Mouse (Mus musculus) right cerebral cortex, postnatal 36 days (tissue): Measurements from ENCODE around the gene Rnasel.

Experiments
- DNase-seq, 2 experiments: peaks; one replicate each; pipeline ENCODE4 v3.0.0; 2022; ENCODE audit warnings: low spot score in 2 of 2, mixed read lengths in 1 of 2

Rnasel gene

GRCm38 (mm10) chr1:153749211-153749801 lies at the start of gene Rnasel:
Rnasel (plus strand) TSS chr1:153749426.
- DNase-seq, result no peak

GRCm38 (mm10) chr1:153700448-153701063 lies 48.7 kb upstream of the Rnasel start:
- DNase-seq, result no peak

- no peak for DNase-seq
Observed at GRCm38 (mm10) chr1:153701461-153701860, 47.8 kb upstream of the Rnasel start.

GRCm38 (mm10) chr1:153702166-153702852 lies 46.9 kb upstream of the Rnasel start:
- no peak for DNase-seq

- no peak for DNase-seq
Observed at GRCm38 (mm10) chr1:153702853-153703410, 46.3 kb upstream of the Rnasel start.

- peak; percentile 20 to 34 for DNase-seq
Observed at GRCm38 (mm10) chr1:153703445-153703991, 45.7 kb upstream of the Rnasel start.

GRCm38 (mm10) chr1:153704174-153704573 lies 45.1 kb upstream of the Rnasel start:
- DNase-seq, result no peak

GRCm38 (mm10) chr1:153704996-153705395 lies 44.2 kb upstream of the Rnasel start:
- DNase-seq, result no peak

GRCm38 (mm10) chr1:153708626-153709025 lies 40.6 kb upstream of the Rnasel start:
- DNase-seq, result no peak

- no peak for DNase-seq
Observed at GRCm38 (mm10) chr1:153709451-153709850, 39.8 kb upstream of the Rnasel start.

- DNase-seq, result no peak
Observed at GRCm38 (mm10) chr1:153711544-153712262, 37.5 kb upstream of the Rnasel start.

GRCm38 (mm10) chr1:153712633-153713032 lies 36.6 kb upstream of the Rnasel start:
- no peak for DNase-seq

GRCm38 (mm10) chr1:153717990-153718389 lies 31.2 kb upstream of the Rnasel start:
- DNase-seq, result no peak

- no peak for DNase-seq
Observed at GRCm38 (mm10) chr1:153720935-153721334, 28.3 kb upstream of the Rnasel start.

- no peak for DNase-seq
Observed at GRCm38 (mm10) chr1:153721565-153722310, 27.5 kb upstream of the Rnasel start.

- DNase-seq, result no peak
Observed at GRCm38 (mm10) chr1:153723426-153723825, 25.8 kb upstream of the Rnasel start.

GRCm38 (mm10) chr1:153726636-153727035 lies 22.6 kb upstream of the Rnasel start:
- peak; percentile 33 for DNase-seq

- DNase-seq, result no peak
Observed at GRCm38 (mm10) chr1:153729806-153730205, 19.4 kb upstream of the Rnasel start.

- no peak for DNase-seq
Observed at GRCm38 (mm10) chr1:153730671-153731070, 18.6 kb upstream of the Rnasel start.

GRCm38 (mm10) chr1:153733181-153733580 lies 16.0 kb upstream of the Rnasel start:
- DNase-seq, result no peak

- no peak for DNase-seq
Observed at GRCm38 (mm10) chr1:153734866-153735265, 14.4 kb upstream of the Rnasel start.
